Mouse (Mus musculus): ENCODE results near the gene Mzf1.

DNA sequence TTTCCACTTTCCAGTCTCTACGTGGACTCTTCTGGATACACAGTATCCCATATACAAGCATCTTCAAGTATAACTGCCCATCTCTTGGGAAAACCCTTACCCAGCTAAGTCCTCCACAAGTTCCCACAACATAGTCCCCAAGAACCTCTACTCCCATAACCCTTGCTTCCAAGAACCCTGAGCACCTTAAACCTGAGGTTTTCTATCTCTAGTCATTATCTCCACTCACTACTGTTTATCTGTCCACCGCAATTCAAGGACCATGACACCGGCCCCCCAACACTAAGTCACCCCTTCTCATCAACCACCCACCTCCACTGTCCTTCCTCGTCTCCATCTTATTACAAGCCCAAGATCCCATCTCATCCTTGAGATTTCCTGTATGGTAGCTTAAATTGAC is 17.8 kb downstream of the Mzf1 start:
- TF ChIP-seq CTCF (IDR thresholded peaks at IDR 0.05; ENCODE audit: extremely low read depth, insufficient read depth, low read length), result no peak
- no peak for TF ChIP-seq POLR2A (IDR thresholded peaks at IDR 0.05; ENCODE audit: extremely low read depth, insufficient read depth, low read length)
